Mouse (Mus musculus) embryonic fibroblast, embryonic 13.5 days (primary cell): Measurements from ENCODE around the gene Msantd2.

Source experiments
- CTCF ChIP-seq: IDR thresholded peaks from 2 replicates; pipeline ENCODE4 v1.5.1; 2011; ENCODE audit warnings: mild to moderate bottlenecking, control low read depth, low read length, moderate library complexity, borderline replicate concordance; ENCODE audit not compliant: insufficient read depth
- POLR2A ChIP-seq: IDR thresholded peaks from 2 replicates; pipeline ENCODE4 v1.6.1; 2011; ENCODE audit warnings: low read depth, mild to moderate bottlenecking, control low read depth, low read length, moderate library complexity

DNA sequence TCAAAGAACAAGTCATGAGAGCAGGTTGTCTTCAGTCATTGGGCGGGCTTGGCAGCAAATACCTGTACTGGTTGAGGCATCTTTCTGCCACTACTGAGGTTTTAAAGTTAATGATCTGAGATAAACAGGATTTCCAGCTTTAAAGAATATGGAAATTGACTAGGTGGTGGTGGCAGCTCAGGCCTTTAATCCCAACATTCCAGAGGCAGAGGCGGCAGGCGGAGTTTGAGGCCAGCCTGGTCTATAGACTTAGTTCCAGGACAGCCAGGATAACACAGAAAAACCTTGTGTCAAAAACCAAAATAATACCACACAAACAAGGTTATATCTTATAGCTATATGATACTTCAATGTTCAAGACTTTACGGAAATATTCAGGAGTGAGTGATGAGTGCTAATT is 1.1 kb upstream of the Msantd2 start:
- no peak for TF ChIP-seq CTCF
- no peak for TF ChIP-seq POLR2A
